22 mouse cellular contexts compared by ENCODE assay signal in genomic region chr15:30130705-30131104, GRCm38 (mm10). TPM values are rescaled to one million over a fixed set of nuclear protein-coding genes. Genes with fewer than 3 reads are reported as not detected.
A peak's percentile ranks its signal among the peaks of the same experiment; 100 is the strongest.
DNase-seq lines count a peak whose midpoint lies in the region; ATAC-seq lines count a peak whose summit lies in the region.
"Had no signal": no experiment of that assay in that cellular context is flagged by ENCODE, and none has a peak within 500 bp of the region (broad histone marks: within the 10 kb centered on the region; RNA-seq: fewer than 3 reads in every experiment).

No protein-coding gene starts in this region.

- peak; percentile 79; the same call in 1 of the 2 replicates for ATAC-seq in embryonic facial prominence, embryonic 14.5 days (ENCODE audit: low read depth)
- peak; percentile 25; the same call in 1 of the 2 replicates for ATAC-seq in neural tube, embryonic 12.5 days (ENCODE audit: low FRiP score, low read depth)
- ATAC-seq in neural tube, embryonic 15.5 days (ENCODE audit: low FRiP score): no peak
- ATAC-seq: activated CD4-positive, CD25-positive, alpha-beta regulatory T cell, adult 4 months; CD4-positive, CD25-positive, alpha-beta regulatory T cell, adult 4 months; forebrain, embryonic 13.5 days; forebrain, embryonic 16.5 days; Patski had no signal

- no peaks in the 10 kb centered on the region for H3K9me3 ChIP-seq in embryonic facial prominence, embryonic 14.5 days (ENCODE audit: control insufficient read depth, low read length)
- H3K9me3 ChIP-seq in embryonic facial prominence, embryonic 10.5 days: no peaks in the 10 kb centered on the region
- no peaks in the 10 kb centered on the region for H3K9me3 ChIP-seq in neural tube, embryonic 12.5 days
- no peaks in the 10 kb centered on the region for H3K9me3 ChIP-seq in neural tube, embryonic 15.5 days (replicated peaks)
- H3K9me3 ChIP-seq: embryonic facial prominence, embryonic 13.5 days; forebrain, embryonic 13.5 days had no signal

- 48% methylated on average over 6 of the region's 6 CpGs for WGBS in embryonic facial prominence, embryonic 14.5 days
- WGBS in embryonic facial prominence, embryonic 10.5 days: 60% methylated on average over 6 of the region's 6 CpGs
- WGBS in neural tube, embryonic 12.5 days: 62% methylated on average over 6 of the region's 6 CpGs
- 41% methylated on average over 6 of the region's 6 CpGs for WGBS in neural tube, embryonic 15.5 days

- no peaks in the 10 kb centered on the region for H3K4me1 ChIP-seq in embryonic facial prominence, embryonic 14.5 days (ENCODE audit: control insufficient read depth, insufficient read depth, low read length)
- no peaks in the 10 kb centered on the region for H3K4me1 ChIP-seq in embryonic facial prominence, embryonic 10.5 days
- H3K4me1 ChIP-seq in neural tube, embryonic 12.5 days: no peaks in the 10 kb centered on the region
- no peaks in the 10 kb centered on the region for H3K4me1 ChIP-seq in neural tube, embryonic 15.5 days
- H3K4me1 ChIP-seq: embryonic facial prominence, embryonic 13.5 days; forebrain, embryonic 13.5 days had no signal

- H3K4me3 ChIP-seq in embryonic facial prominence, embryonic 14.5 days (ENCODE audit: low read depth, low read length): no peak overlapping the region
- H3K4me3 ChIP-seq in embryonic facial prominence, embryonic 10.5 days: no peak overlapping the region
- no peak overlapping the region for H3K4me3 ChIP-seq in neural tube, embryonic 12.5 days
- H3K4me3 ChIP-seq in neural tube, embryonic 15.5 days (replicated peaks): no peak overlapping the region
- H3K4me3 ChIP-seq: embryonic facial prominence, embryonic 13.5 days; erythroblast, embryonic 14.5 days; forebrain, embryonic 13.5 days had no signal

- H3K27ac ChIP-seq in embryonic facial prominence, embryonic 14.5 days (replicated peaks; ENCODE audit: low read depth, low read length): no peak overlapping the region
- no peak overlapping the region for H3K27ac ChIP-seq in embryonic facial prominence, embryonic 10.5 days (replicated peaks)
- no peak overlapping the region for H3K27ac ChIP-seq in neural tube, embryonic 12.5 days
- no peak overlapping the region for H3K27ac ChIP-seq in neural tube, embryonic 15.5 days (replicated peaks)
- H3K27ac ChIP-seq: embryonic facial prominence, embryonic 13.5 days; forebrain, embryonic 13.5 days had no signal

- H3K27me3 ChIP-seq in embryonic facial prominence, embryonic 14.5 days (replicated peaks; ENCODE audit: control insufficient read depth, insufficient read depth, low read length): no peaks in the 10 kb centered on the region
- no peaks in the 10 kb centered on the region for H3K27me3 ChIP-seq in embryonic facial prominence, embryonic 10.5 days (replicated peaks; ENCODE audit: low read depth, poor library complexity, severe bottlenecking)
- no peaks in the 10 kb centered on the region for H3K27me3 ChIP-seq in neural tube, embryonic 12.5 days (replicated peaks)
- no peaks in the 10 kb centered on the region for H3K27me3 ChIP-seq in neural tube, embryonic 15.5 days (replicated peaks)
- H3K27me3 ChIP-seq: CH12.LX; embryonic facial prominence, embryonic 13.5 days; forebrain, embryonic 13.5 days; Patski had no signal

- H3K9ac ChIP-seq in embryonic facial prominence, embryonic 14.5 days (ENCODE audit: low read depth, low read length): no peak overlapping the region
- H3K9ac ChIP-seq in neural tube, embryonic 12.5 days: no peak overlapping the region
- no peak overlapping the region for H3K9ac ChIP-seq in neural tube, embryonic 15.5 days (replicated peaks)
- H3K9ac ChIP-seq: embryonic facial prominence, embryonic 13.5 days; forebrain, embryonic 13.5 days had no signal

- peak; percentile 32 for DNase-seq in embryonic facial prominence, embryonic 14.5 days (ENCODE audit: low spot score)
- DNase-seq in embryonic facial prominence, embryonic 10.5 days (ENCODE audit: low spot score): no peak
- no peak for DNase-seq in adrenal gland, postnatal 14 days
- DNase-seq: adrenal gland, adult 8-10 months; adrenal gland, postnatal 25 days; B cell, adult 2 months; cerebellum, adult 11-12 months; cerebellum, adult 2 months; cerebellum, adult 9-10 months; cerebellum, postnatal 10 days; cerebellum, postnatal 25 days had no signal

- H3K36me3 ChIP-seq in embryonic facial prominence, embryonic 14.5 days (ENCODE audit: control insufficient read depth, insufficient read depth, low read length): no peaks in the 10 kb centered on the region
- H3K36me3 ChIP-seq in embryonic facial prominence, embryonic 10.5 days (replicated peaks): no peaks in the 10 kb centered on the region
- H3K36me3 ChIP-seq in neural tube, embryonic 12.5 days: no peaks in the 10 kb centered on the region
- no peaks in the 10 kb centered on the region for H3K36me3 ChIP-seq in neural tube, embryonic 15.5 days
- H3K36me3 ChIP-seq: embryonic facial prominence, embryonic 13.5 days; G1E had no signal

- no peak overlapping the region for H3K4me2 ChIP-seq in embryonic facial prominence, embryonic 14.5 days (ENCODE audit: low read depth, low read length)
- H3K4me2 ChIP-seq in neural tube, embryonic 12.5 days (replicated peaks): no peak overlapping the region
- H3K4me2 ChIP-seq in neural tube, embryonic 15.5 days: no peak overlapping the region
- H3K4me2 ChIP-seq: embryonic facial prominence, embryonic 13.5 days; forebrain, embryonic 13.5 days had no signal

RNA-seq across cellular contexts. Expression of gene Ctnnd2, which starts 41.7 kb away (rescaled TPM):
- 6.7 and 7.9 TPM in 2 replicates for polyA plus RNA-seq in embryonic facial prominence, embryonic 14.5 days (2014; fragmentation: Nextera tagmentation; extraction: Ambion mirVana)
- polyA plus RNA-seq in embryonic facial prominence, embryonic 10.5 days (2016; fragmentation: Nextera tagmentation; extraction: Ambion mirVana): 13.3 and 14.4 TPM in 2 replicates
- 41.4 and 41.6 TPM in 2 replicates for polyA plus RNA-seq in neural tube, embryonic 12.5 days (2016; fragmentation: Nextera tagmentation; extraction: Ambion mirVana)
- 49.9 and 67.4 TPM in 2 replicates for polyA plus RNA-seq in neural tube, embryonic 15.5 days (2015; fragmentation: Nextera tagmentation; extraction: Ambion mirVana)
- total RNA-seq in adrenal gland, postnatal 14 days (2021): 2.8 and 5.8 TPM in 2 replicates
- total RNA-seq: CH12.LX had no signal
- polyA plus RNA-seq: erythroblast, embryonic 14.5 days; G1E had no signal
